Mouse (Mus musculus): ENCODE measurements around the gene Ccdc149.

GRCm38 (mm10) chr5:52411567-52411966 is 59.8 kb downstream of the Ccdc149 start:
- no peak for TF ChIP-seq POLR2A (IDR thresholded peaks at IDR 0.05; ENCODE audit: control insufficient read depth, extremely low read depth, insufficient read depth, low read length, poor library complexity)
- no peak for TF ChIP-seq CTCF (IDR thresholded peaks at IDR 0.05; ENCODE audit: borderline replicate concordance, control insufficient read depth, extremely low read depth, insufficient read depth, low read length, poor library complexity)

Measured in thymus, adult 2 months (tissue).